Mouse (Mus musculus): ENCODE data around the gene Arrdc3.
A peak's percentile ranks its signal among the peaks of the same experiment; 100 is the strongest.
"Not testable (repeated sequence)": the region's sequence is repeated elsewhere in the genome, so short reads cannot be mapped to it uniquely, and the experiment has no call there.

Gene Arrdc3

GRCm38 (mm10) chr13:80883190-80883589 lies at the start of gene Arrdc3:
Gene Arrdc3 (plus strand): TSS chr13:80883384.
- DNase-seq (ENCODE audit: low spot score in 2 of 2) = peak; percentile 95 to 97

GRCm38 (mm10) chr13:80862215-80862614 lies 21.0 kb upstream of the Arrdc3 start:
- DNase-seq (ENCODE audit: low spot score in 2 of 2) = peak; percentile 62 to 68

- no peak for DNase-seq (ENCODE audit: low spot score in 2 of 2)
Observed at GRCm38 (mm10) chr13:80864195-80864594, 19.0 kb upstream of the Arrdc3 start.

- no peak for DNase-seq (ENCODE audit: low spot score in 2 of 2)
Observed at GRCm38 (mm10) chr13:80875126-80875525, 8.1 kb upstream of the Arrdc3 start.

GRCm38 (mm10) chr13:80880756-80881155 lies 2.4 kb upstream of the Arrdc3 start:
- peak; percentile 35 to 67 for DNase-seq (ENCODE audit: low spot score in 2 of 2)

GRCm38 (mm10) chr13:80881722-80882500 lies 1.3 kb upstream of the Arrdc3 start:
- DNase-seq (ENCODE audit: low spot score in 2 of 2) = peak in 1 of 2 experiments; percentile 59

GRCm38 (mm10) chr13:80882716-80883135 lies 458 bp upstream of the Arrdc3 start:
- DNase-seq (ENCODE audit: low spot score in 2 of 2) = peak; percentile 39 to 60

GRCm38 (mm10) chr13:80883649-80884376 lies 629 bp downstream of the Arrdc3 start:
- no peak for DNase-seq (ENCODE audit: low spot score in 2 of 2)

- peak; percentile 74 to 82 for DNase-seq (ENCODE audit: low spot score in 2 of 2)
Observed at GRCm38 (mm10) chr13:80884377-80884983, 1.3 kb downstream of the Arrdc3 start.

GRCm38 (mm10) chr13:80885103-80885833 lies 2.1 kb downstream of the Arrdc3 start:
- peak; percentile 91 to 95 for DNase-seq (ENCODE audit: low spot score in 2 of 2)

- DNase-seq (ENCODE audit: low spot score in 2 of 2) = peak; percentile 86 to 93
Observed at GRCm38 (mm10) chr13:80885834-80886663, 2.9 kb downstream of the Arrdc3 start.

GRCm38 (mm10) chr13:80886664-80887210 lies 3.6 kb downstream of the Arrdc3 start:
- no peak for DNase-seq (ENCODE audit: low spot score in 2 of 2)

GRCm38 (mm10) chr13:80887842-80888241 lies 4.7 kb downstream of the Arrdc3 start:
- DNase-seq (ENCODE audit: low spot score in 2 of 2) = no peak

GRCm38 (mm10) chr13:80894928-80895327 lies 11.7 kb downstream of the Arrdc3 start:
- not testable (repeated sequence) for DNase-seq (ENCODE audit: low spot score in 2 of 2)

- DNase-seq (ENCODE audit: low spot score in 2 of 2) = no peak
Observed at GRCm38 (mm10) chr13:80897411-80897810, 14.2 kb downstream of the Arrdc3 start.

- no peak for DNase-seq (ENCODE audit: low spot score in 2 of 2)
Observed at GRCm38 (mm10) chr13:80898095-80898494, 14.9 kb downstream of the Arrdc3 start.

GRCm38 (mm10) chr13:80899435-80900029 lies 16.3 kb downstream of the Arrdc3 start:
- no peak for DNase-seq (ENCODE audit: low spot score in 2 of 2)

GRCm38 (mm10) chr13:80901432-80901831 lies 18.2 kb downstream of the Arrdc3 start:
- no peak for DNase-seq (ENCODE audit: low spot score in 2 of 2)

GRCm38 (mm10) chr13:80902796-80903195 lies 19.6 kb downstream of the Arrdc3 start:
- no peak for DNase-seq (ENCODE audit: low spot score in 2 of 2)

- no peak for DNase-seq (ENCODE audit: low spot score in 2 of 2)
Observed at GRCm38 (mm10) chr13:80913361-80913760, 30.2 kb downstream of the Arrdc3 start.
